Mouse (Mus musculus) MEL (cell line): ENCODE data around the gene Atad1. TPM values are rescaled to one million over a fixed set of nuclear protein-coding genes. Genes with fewer than 3 reads are reported as not detected.

Experiments used
- DNase-seq: peaks from one replicate; pipeline ENCODE4 v3.0.0; 2011; ENCODE audit warnings: low read depth, low spot score
- H3K27ac ChIP-seq: 2 replicates; pipeline ENCODE4 v1.5.1; 2012; ENCODE audit warnings: low read depth, mild to moderate bottlenecking, control low read depth, low read length, moderate library complexity; ENCODE audit not compliant: control insufficient read depth
- H3K27me3 ChIP-seq, 2 experiments: fragments of 150-350 bp in 1 of 2; sonication (generic) in 1 of 2; 2 replicates each; pipeline ENCODE4 v1.6.1; 2012; ENCODE audit warnings: low read length in 2 of 2, mild to moderate bottlenecking in 2 of 2, improper control_type of control experiment in 1 of 2, moderate library complexity in 1 of 2; ENCODE audit not compliant: insufficient read depth in 2 of 2, control insufficient read depth in 1 of 2
- H3K36me3 ChIP-seq, 2 experiments: 2 replicates each; pipeline ENCODE4 v1.6.1; 2012 to 2014; ENCODE audit warnings: low read length in 2 of 2, improper control_type of control experiment in 1 of 2, inconsistent platforms in 1 of 2, mild to moderate bottlenecking in 1 of 2; ENCODE audit not compliant: insufficient read depth in 2 of 2, control insufficient read depth in 1 of 2
- H3K4me1 ChIP-seq, 2 experiments: fragments of 150-350 bp in 1 of 2; sonication (generic) in 1 of 2; 2 replicates each; pipeline ENCODE4 v1.6.1; 2012; ENCODE audit warnings: low read length in 2 of 2, improper control_type of control experiment in 1 of 2, mild to moderate bottlenecking in 1 of 2; ENCODE audit not compliant: insufficient read depth in 2 of 2, control insufficient read depth in 1 of 2
- H3K4me3 ChIP-seq, 2 experiments: fragments of 150-350 bp in 1 of 2; sonication (generic) in 1 of 2; 2 replicates each; pipeline ENCODE4 v1.5.1; 2012; ENCODE audit warnings: low read depth in 2 of 2, low read length in 2 of 2, mild to moderate bottlenecking in 2 of 2, moderate library complexity in 2 of 2, control low read depth in 1 of 2, improper control_type of control experiment in 1 of 2; ENCODE audit not compliant: control insufficient read depth in 1 of 2, insufficient read depth in 1 of 2
- H3K79me2 ChIP-seq: 2 replicates; pipeline ENCODE4 v1.6.1; 2012; ENCODE audit warnings: mild to moderate bottlenecking, low read length, moderate library complexity; ENCODE audit not compliant: control insufficient read depth, poor library complexity, insufficient read depth
- H3K9ac ChIP-seq: 2 replicates; pipeline ENCODE4 v1.6.1; 2012; ENCODE audit warnings: low read depth, mild to moderate bottlenecking, control low read depth, low read length, moderate library complexity; ENCODE audit not compliant: control insufficient read depth, poor library complexity, severe bottlenecking
- H3K9me3 ChIP-seq: fragments of 150-350 bp; sonication (generic); replicated peaks from 2 replicates; pipeline ENCODE4 v1.6.1; 2012; ENCODE audit warnings: mild to moderate bottlenecking, low read length, improper control_type of control experiment, moderate library complexity; ENCODE audit not compliant: insufficient read depth
- BHLHE40 ChIP-seq: IDR thresholded peaks from 2 replicates; pipeline ENCODE4 v1.6.1; 2012; ENCODE audit warnings: low read depth, mild to moderate bottlenecking, inconsistent platforms, low read length, improper control_type of control experiment, borderline replicate concordance
- CHD1 ChIP-seq: IDR thresholded peaks from 2 replicates; pipeline ENCODE4 v1.6.1; 2012; ENCODE audit warnings: low read depth, mild to moderate bottlenecking, inconsistent platforms, low read length, improper control_type of control experiment
- CHD2 ChIP-seq: IDR thresholded peaks from 2 replicates; pipeline ENCODE4 v1.6.1; 2011; ENCODE audit warnings: low read length, improper control_type of control experiment
- E2F4 ChIP-seq: IDR thresholded peaks from 2 replicates; pipeline ENCODE4 v1.6.1; 2011; ENCODE audit warnings: low read depth, low read length, improper control_type of control experiment, borderline replicate concordance
- ELF1 ChIP-seq: IDR thresholded peaks from 2 replicates; pipeline ENCODE4 v1.6.1; 2014; ENCODE audit warnings: low read depth, mild to moderate bottlenecking, inconsistent platforms, low read length, improper control_type of control experiment, moderate library complexity
- EP300 ChIP-seq, 2 experiments: IDR thresholded peaks; 2 replicates each; pipeline ENCODE4 v1.6.1; 2011; ENCODE audit warnings: improper control_type of control experiment in 2 of 2, low read length in 2 of 2, low read depth in 1 of 2, mild to moderate bottlenecking in 1 of 2
- GABPA ChIP-seq: IDR thresholded peaks from 2 replicates; pipeline ENCODE4 v1.6.1; 2012; ENCODE audit warnings: low read depth, mild to moderate bottlenecking, inconsistent platforms, low read length, improper control_type of control experiment, moderate library complexity
- MAFK ChIP-seq: IDR thresholded peaks from 2 replicates; pipeline ENCODE4 v1.6.1; 2011; ENCODE audit warnings: low read depth, mild to moderate bottlenecking, low read length, improper control_type of control experiment, borderline replicate concordance
- MAX ChIP-seq: IDR thresholded peaks from 2 replicates; pipeline ENCODE4 v1.6.1; 2011; ENCODE audit warnings: low read length, improper control_type of control experiment
- MAZ ChIP-seq: IDR thresholded peaks from 2 replicates; pipeline ENCODE4 v1.6.1; 2012; ENCODE audit warnings: low read depth, mild to moderate bottlenecking, inconsistent platforms, low read length, improper control_type of control experiment
- MEF2A ChIP-seq: IDR thresholded peaks from 2 replicates; pipeline ENCODE4 v1.6.1; 2014; ENCODE audit warnings: low read depth, mild to moderate bottlenecking, inconsistent platforms, low read length, improper control_type of control experiment; ENCODE audit not compliant: poor library complexity, insufficient replicate concordance, severe bottlenecking; ENCODE audit errors: extremely low read depth
- MXI1 ChIP-seq: IDR thresholded peaks from 2 replicates; pipeline ENCODE4 v1.6.1; 2011; ENCODE audit warnings: mild to moderate bottlenecking, low read depth, low read length, improper control_type of control experiment
- MYB ChIP-seq: IDR thresholded peaks from 2 replicates; pipeline ENCODE4 v1.6.1; 2011; ENCODE audit warnings: mild to moderate bottlenecking, low read depth, low read length, improper control_type of control experiment
- MYC ChIP-seq: IDR thresholded peaks from 2 replicates; pipeline ENCODE4 v1.6.1; 2011; ENCODE audit warnings: low read depth, mild to moderate bottlenecking, low read length, improper control_type of control experiment, moderate library complexity
- NRF1 ChIP-seq: IDR thresholded peaks from 2 replicates; pipeline ENCODE4 v1.6.1; 2014; ENCODE audit warnings: low read depth, mild to moderate bottlenecking, inconsistent platforms, low read length, improper control_type of control experiment, moderate library complexity; ENCODE audit not compliant: poor library complexity, insufficient read depth, severe bottlenecking
- POLR2A ChIP-seq, 2 experiments: IDR thresholded peaks; 2 replicates each; pipeline ENCODE4 v1.6.1; 2011 to 2012; ENCODE audit warnings: low read length in 2 of 2, mild to moderate bottlenecking in 2 of 2, control low read depth in 1 of 2, improper control_type of control experiment in 1 of 2, low read depth in 1 of 2, moderate library complexity in 1 of 2; ENCODE audit not compliant: control insufficient read depth in 1 of 2, insufficient read depth in 1 of 2, poor library complexity in 1 of 2
- POLR2AphosphoS5 ChIP-seq: IDR thresholded peaks from 2 replicates; pipeline ENCODE4 v1.6.1; 2012; ENCODE audit warnings: low read depth, borderline replicate concordance, mild to moderate bottlenecking, inconsistent platforms, low read length, moderate library complexity, mixed read lengths
- RAD21 ChIP-seq: IDR thresholded peaks from 2 replicates; pipeline ENCODE4 v1.6.1; 2011; ENCODE audit warnings: mild to moderate bottlenecking, low read depth, low read length, improper control_type of control experiment
- SIN3A ChIP-seq: IDR thresholded peaks from 2 replicates; pipeline ENCODE4 v1.6.1; 2012; ENCODE audit warnings: low read length, improper control_type of control experiment, inconsistent platforms
- SMC3 ChIP-seq: IDR thresholded peaks from 2 replicates; pipeline ENCODE4 v1.6.1; 2011; ENCODE audit warnings: low read depth, low read length, improper control_type of control experiment
- TAL1 ChIP-seq: IDR thresholded peaks from 2 replicates; pipeline ENCODE4 v1.6.1; 2012; ENCODE audit warnings: mild to moderate bottlenecking, inconsistent platforms, low read length, moderate library complexity, mixed read lengths
- TBP ChIP-seq: IDR thresholded peaks from 2 replicates; pipeline ENCODE4 v1.8.0; 2011; ENCODE audit warnings: low read depth, low read length, improper control_type of control experiment
- USF2 ChIP-seq, 2 experiments: IDR thresholded peaks; 2 replicates each; pipeline ENCODE4 v1.6.1; 2011 to 2012; ENCODE audit warnings: improper control_type of control experiment in 2 of 2, low read length in 2 of 2, borderline replicate concordance in 1 of 2, inconsistent platforms in 1 of 2, low read depth in 1 of 2, mild to moderate bottlenecking in 1 of 2; ENCODE audit not compliant: insufficient read depth in 1 of 2
- ZC3H11A ChIP-seq: IDR thresholded peaks from 2 replicates; pipeline ENCODE4 v1.6.1; 2012; ENCODE audit warnings: low read depth, mild to moderate bottlenecking, inconsistent platforms, low read length, improper control_type of control experiment
- ZMIZ1 ChIP-seq: IDR thresholded peaks from 2 replicates; pipeline ENCODE4 v1.6.1; 2012; ENCODE audit warnings: low read depth, mild to moderate bottlenecking, inconsistent platforms, low read length, improper control_type of control experiment, moderate library complexity
- ZNF384 ChIP-seq: IDR thresholded peaks from 2 replicates; pipeline ENCODE4 v1.6.1; 2012; ENCODE audit warnings: low read depth, mild to moderate bottlenecking, inconsistent platforms, low read length, improper control_type of control experiment
- polyA plus RNA-seq, 2 experiments: library from polyadenylated mRNA; stranded (reverse) in 1 of 2; unstranded in 1 of 2; fragments of >175 nt in 1 of 2; fragments of >200 nt in 1 of 2; gene quantifications; 2 replicates each; pipeline versions ENCODE4 v1.2.1 to v1.2.4; 2012; ENCODE audit warnings: low replicate concordance in 2 of 2, low read depth in 1 of 2; ENCODE audit not compliant: insufficient read length in 2 of 2, insufficient read depth in 1 of 2, missing spikeins in 1 of 2
- total RNA-seq: library from RNA; depleted of rRNA; stranded (reverse); fragments of 300-350 nt; gene quantifications from 2 replicates; pipeline ENCODE4 v1.2.3, GENCODE M21; 2012

Gene Atad1
- total and polyA plus RNA-seq, 3 experiments, result 35.8 to 48.4 TPM; not detected in 1

- TF ChIP-seq NRF1 (peak; percentile 75), TAL1 (no peak), E2F4 (no peak), MXI1 (peak; percentile 74), CHD1 (no peak), TBP (peak; percentile 89), ZC3H11A (no peak), RAD21 (no peak), CHD2 (no peak), MAFK (no peak), ZNF384 (no peak), SMC3 (peak; percentile 20; the same call in 1 of the 2 replicates), SIN3A (peak; percentile 85), EP300 (IDR thresholded peaks at IDR 0.05; ENCODE audit: low read depth in 1 of 2, low read length in 2 of 2) (peak in 1 of 2 experiments; percentile 30; a peak in 1 of 4 replicates), BHLHE40 (peak; percentile 84), MEF2A (no peak), MAX (peak; percentile 56), GABPA (no peak), POLR2A (IDR thresholded peaks at IDR 0.05; ENCODE audit: control insufficient read depth in 1 of 2, insufficient read depth in 1 of 2, low read depth in 1 of 2, low read length in 2 of 2, poor library complexity in 1 of 2) (peak; percentile 79 to 85), MYB (no peak), ELF1 (peak; percentile 64), ZMIZ1 (peak; percentile 75; the same call in 1 of the 2 replicates)
Measured at GRCm38 (mm10) chr19:32756900-32757725, 17.5 kb upstream of the Atad1 start, which contains the start of gene Pten (continued).

- no peak for DNase-seq
- Histone ChIP-seq H3K27me3 (no peaks in the 10 kb centered on the region), H3K27ac (peak overlapping the region; percentile 55), H3K9me3 (no peaks in the 10 kb centered on the region), H3K4me1 (peaks cover 0 to 5% of the 10 kb centered on the region in 2 experiments; a peak in 2 of 4 replicates), H3K36me3 (peaks cover 1 to 13% of the 10 kb centered on the region in 2 experiments; a peak in 3 of 4 replicates), H3K4me3 (peak overlapping the region; percentile 84 to 95), H3K79me2 (peaks cover 35% of the 10 kb centered on the region), H3K9ac (peak overlapping the region; percentile 80)
- TF ChIP-seq SMC3, result peak; percentile 7; the same call in 1 of the 2 replicates
- 0 out of 2 replicates have a peak, but pooled peaks have one; percentile 21 for TF ChIP-seq E2F4
- TF ChIP-seq POLR2AphosphoS5, result no peak
- 0 out of 2 replicates have a peak, but pooled peaks have one; percentile 29 for TF ChIP-seq CHD1
- TF ChIP-seq GABPA, result no peak
- peak; percentile 10; the same call in 1 of the 2 replicates for TF ChIP-seq SIN3A
- no peak for TF ChIP-seq USF2 (IDR thresholded peaks at IDR 0.05; ENCODE audit: borderline replicate concordance in 1 of 2, insufficient read depth in 1 of 2, low read depth in 1 of 2, low read length in 2 of 2)
- no peak for TF ChIP-seq MYC
- TF ChIP-seq ZC3H11A, result 0 out of 2 replicates have a peak, but pooled peaks have one; percentile 7
- TF ChIP-seq MAZ, result peak; percentile 3; the same call in 1 of the 2 replicates
Measured at GRCm38 (mm10) chr19:32756636-32756899, 17.0 kb upstream of the Atad1 start.
